Mouse (Mus musculus): ENCODE measurements at regions not wholly inside any gene's neighbourhood (a gene's known extent, or its start where the extent isn't known, plus 50 kb on each side); places are given as distances from the start of the nearest gene placed in this dataset.

- TF ChIP-seq EP300 (IDR thresholded peaks at IDR 0.05; ENCODE audit: low read depth) (no peak), CTCF (IDR thresholded peaks at IDR 0.05; ENCODE audit: low read depth) (no peak)
These were observed 322.8 kb downstream of the Icos start for GRCm38 (mm10) chr1:61300491-61300890.
